Mouse (Mus musculus) lung, postnatal 25 days (tissue): ENCODE results near the gene Rsad2.
"Not testable (repeated sequence)": the region's sequence is repeated elsewhere in the genome, so short reads cannot be mapped to it uniquely, and the experiment has no call there.

Experiments used
- DNase-seq: peaks from one replicate; pipeline ENCODE4 v3.0.0; 2022; ENCODE audit warnings: low spot score

Rsad2 gene

DNA sequence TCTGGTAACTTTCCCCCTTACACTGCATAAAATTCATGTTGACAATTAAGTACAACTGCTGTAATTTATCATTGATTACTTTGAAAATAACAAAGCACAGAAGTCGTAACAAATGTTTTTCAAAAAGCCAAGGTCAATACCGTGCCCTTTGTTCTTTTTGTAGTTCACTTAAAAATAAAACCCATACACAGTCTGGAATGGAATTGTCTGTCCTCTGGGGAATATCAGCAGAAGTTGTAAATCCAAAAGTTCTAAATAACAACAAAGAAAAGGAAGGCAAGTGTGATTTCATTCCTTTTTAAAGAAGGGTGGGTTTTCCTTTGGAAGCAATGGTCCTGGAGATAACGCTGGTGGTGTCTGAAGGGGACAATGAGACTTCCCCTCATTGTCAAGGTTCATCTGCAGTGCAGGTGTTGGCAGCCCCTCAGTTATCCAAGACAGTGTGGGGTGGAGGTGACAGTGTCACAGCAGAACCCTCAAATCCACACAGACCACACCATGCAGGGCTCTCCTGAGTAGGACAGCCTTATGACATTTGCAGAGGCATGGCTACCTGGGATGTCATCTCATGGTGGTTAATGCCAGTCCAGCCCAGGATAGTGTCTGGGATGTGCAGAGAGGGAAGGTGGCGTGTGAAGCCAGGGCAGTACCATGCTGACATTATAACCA lies 9.7 kb downstream of the Rsad2 start:
- no peak for DNase-seq

GRCm38 (mm10) chr12:26444511-26444910 lies 11.7 kb downstream of the Rsad2 start:
- no peak for DNase-seq

DNA sequence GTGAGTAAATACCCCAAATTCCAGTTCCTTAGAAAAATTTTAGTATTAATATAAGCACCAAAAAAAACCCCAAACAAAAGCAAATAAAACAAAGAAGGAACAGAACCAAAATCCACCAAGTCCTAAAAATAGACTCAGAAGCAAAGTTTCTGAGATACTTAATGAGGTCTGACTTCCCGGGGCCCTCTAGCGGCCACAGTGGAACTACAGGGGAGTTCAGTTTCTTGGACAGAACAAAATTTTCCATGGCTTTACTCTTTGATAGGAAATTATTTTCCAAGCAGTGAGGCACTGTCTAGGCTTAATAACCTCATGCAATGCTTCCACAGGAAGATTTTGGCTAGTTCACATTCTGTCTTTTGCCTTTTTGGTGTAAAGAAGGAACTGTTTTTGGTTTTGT lies 12.2 kb downstream of the Rsad2 start:
- DNase-seq = peak; percentile 75

- no peak for DNase-seq
Observed at GRCm38 (mm10) chr12:26439366-26439765, 16.9 kb downstream of the Rsad2 start.

GRCm38 (mm10) chr12:26437950-26438349 lies 18.3 kb downstream of the Rsad2 start:
- no peak for DNase-seq

DNA sequence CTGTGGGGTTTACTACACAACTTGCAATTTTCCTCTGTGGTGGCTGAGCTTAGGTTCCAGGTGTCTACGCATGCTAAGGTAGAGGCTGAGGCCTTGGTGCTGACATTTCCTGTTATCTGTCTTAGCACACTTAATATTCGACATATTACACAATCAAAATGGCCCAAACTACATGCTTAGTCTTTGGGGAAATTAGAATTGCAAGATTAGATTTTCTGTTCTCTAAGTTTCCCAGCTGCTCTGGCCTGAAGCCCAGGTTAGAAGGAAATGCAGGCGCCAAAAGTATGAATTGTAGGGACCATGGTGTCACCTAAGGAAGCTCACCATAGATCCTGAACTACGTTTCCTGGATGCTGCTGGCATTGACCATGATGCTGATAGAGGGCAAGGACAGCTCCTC lies 19.9 kb downstream of the Rsad2 start:
- DNase-seq = peak; percentile 15

DNA sequence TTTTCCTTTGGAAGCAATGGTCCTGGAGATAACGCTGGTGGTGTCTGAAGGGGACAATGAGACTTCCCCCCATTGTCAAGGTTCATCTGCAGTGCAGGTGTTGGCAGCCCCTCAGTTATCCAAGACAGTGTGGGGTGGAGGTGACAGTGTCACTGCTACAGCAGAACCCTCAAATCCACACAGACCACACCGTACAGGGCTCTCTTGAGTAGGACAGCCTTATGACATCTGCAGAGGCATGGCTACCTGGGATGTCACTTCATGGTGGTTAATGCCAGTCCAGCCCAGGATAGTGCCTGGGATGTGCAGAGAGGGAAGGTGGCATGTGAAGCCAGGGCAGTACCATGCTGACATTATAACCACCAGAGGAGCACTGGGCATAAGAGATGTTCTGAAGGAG lies 27.5 kb downstream of the Rsad2 start:
- not testable (repeated sequence) for DNase-seq

DNA sequence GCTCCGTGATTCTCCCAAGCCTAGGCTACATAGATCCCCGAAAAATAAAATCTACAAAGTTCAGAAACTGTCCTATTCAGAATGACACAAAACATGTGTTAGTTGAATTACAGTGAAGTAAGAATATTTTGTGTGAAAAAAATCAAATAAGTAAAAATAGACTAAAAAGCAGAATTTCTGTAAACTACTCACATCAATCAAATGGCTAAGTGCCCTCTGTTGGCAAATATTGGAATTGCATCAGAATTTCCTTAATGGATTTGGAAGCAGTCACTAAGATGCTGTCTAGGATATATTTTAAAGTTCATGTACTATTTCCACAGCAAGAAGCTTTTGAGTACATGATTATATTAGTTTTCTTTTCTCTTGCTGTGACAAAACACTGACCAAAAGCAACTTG lies 31.4 kb downstream of the Rsad2 start:
- peak; percentile 56 for DNase-seq

DNA sequence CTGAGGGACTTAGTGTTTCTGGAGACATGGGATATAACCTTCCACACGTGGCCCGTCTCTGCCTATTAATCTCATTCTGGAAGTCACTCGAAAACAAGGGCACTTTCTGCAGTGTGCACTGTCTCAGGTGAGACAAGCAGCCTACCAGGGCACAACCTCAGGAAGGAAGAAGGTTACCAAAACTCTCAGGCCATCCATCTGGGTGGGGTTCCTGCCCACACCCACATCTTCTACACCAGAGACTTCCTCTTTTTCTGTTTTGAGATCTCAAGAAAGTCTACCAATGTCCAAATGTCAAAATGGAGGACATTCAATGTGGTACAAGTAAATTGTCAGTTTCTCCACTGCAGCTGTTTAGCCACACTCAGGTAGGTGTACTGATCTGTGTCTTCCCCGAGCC lies 37.9 kb downstream of the Rsad2 start:
- peak; percentile 40 for DNase-seq

DNA sequence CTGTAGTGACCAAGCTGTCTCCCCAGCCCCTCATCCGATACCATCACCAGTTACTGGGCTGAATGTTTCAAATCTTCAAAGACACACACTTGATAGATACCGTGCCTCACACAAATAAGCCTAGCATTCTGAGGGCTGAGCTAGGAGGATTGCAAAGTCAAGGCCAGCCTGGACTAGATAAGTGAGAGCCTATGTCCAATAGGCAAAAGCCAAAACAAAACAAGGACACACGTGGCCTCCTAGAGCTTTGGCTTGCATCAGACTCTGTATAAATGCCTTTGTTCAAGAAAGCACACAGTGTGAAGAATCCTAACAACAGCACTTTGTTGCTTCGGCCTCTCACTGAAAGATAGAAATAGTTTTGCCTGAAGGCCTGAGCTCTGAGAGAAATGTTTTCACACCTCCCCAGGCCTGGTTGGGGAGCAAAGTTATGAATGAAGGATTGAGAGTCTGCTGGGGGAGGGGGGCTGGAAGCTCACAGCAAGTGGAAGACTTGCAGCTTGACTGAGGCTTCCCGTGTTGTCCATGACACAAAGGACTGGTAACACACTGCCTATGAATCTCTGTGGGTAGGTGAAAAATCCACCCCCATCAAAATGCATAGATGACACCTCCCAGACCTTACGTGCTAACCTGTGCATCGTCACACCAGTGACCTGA lies 39.5 kb downstream of the Rsad2 start:
- no peak for DNase-seq

DNA sequence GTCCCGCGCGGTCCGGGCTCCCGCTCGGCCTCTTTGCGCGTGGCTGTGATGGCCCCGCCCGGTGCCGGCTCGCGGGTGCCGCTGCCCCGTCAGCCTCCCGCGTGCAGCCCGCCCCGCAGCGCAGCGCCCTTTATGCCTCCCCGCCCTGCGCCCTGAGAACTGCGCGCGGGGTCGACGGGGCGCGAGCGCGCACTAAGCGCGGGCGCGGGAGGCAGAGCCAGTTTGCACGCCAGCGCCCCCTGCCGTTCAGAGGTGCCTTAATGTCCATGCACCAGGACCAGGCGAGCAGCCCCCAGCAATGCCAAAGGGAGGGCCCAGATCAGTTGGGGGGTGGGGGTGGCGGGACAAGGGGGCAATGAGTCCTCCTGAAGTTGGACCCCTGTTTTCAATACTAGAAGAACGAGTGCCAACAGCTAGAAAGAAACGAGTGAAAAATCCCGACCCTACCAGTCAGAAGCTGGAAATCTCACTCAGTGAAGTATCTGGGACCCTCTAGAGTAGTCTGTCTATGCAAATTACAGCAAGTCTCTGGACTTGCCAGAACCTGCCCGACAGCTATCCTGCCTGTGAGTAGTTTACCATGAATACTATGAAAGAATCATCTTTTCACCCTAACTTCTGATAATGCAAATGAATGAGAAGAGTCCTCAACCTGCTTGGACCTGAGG lies 41.0 kb downstream of the Rsad2 start, which contains the start of gene Rnf144a:
Rnf144a (minus strand) TSS at position 151 of the 668 bp plus-strand sequence.
- DNase-seq = peak; percentile 88

- no peak for DNase-seq
Observed at GRCm38 (mm10) chr12:26414451-26415103, 41.7 kb downstream of the Rsad2 start.

GRCm38 (mm10) chr12:26413961-26414411 lies 42.3 kb downstream of the Rsad2 start:
- no peak for DNase-seq

DNA sequence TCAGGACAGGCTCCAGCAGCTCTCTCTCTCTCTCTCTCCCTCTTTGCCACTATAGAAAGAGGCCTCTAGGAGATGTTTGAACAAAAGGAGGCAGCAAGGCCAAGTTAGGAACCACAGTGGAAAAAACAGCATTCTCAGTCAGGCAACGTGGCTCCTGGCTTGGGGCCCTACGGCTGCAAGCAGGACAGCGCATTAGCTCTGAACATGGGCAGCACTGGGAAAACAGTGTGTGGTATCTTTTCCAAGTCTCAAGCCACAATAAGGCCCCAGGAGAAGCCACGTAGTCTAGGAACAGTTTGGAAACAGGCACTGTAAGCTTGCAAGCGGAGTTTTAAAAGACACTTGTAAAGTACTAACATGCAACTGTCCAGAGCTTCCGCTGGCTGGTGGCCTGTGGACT lies 43.5 kb downstream of the Rsad2 start:
- DNase-seq = no peak

- DNase-seq = no peak
Observed at GRCm38 (mm10) chr12:26411841-26412450, 44.3 kb downstream of the Rsad2 start.

DNA sequence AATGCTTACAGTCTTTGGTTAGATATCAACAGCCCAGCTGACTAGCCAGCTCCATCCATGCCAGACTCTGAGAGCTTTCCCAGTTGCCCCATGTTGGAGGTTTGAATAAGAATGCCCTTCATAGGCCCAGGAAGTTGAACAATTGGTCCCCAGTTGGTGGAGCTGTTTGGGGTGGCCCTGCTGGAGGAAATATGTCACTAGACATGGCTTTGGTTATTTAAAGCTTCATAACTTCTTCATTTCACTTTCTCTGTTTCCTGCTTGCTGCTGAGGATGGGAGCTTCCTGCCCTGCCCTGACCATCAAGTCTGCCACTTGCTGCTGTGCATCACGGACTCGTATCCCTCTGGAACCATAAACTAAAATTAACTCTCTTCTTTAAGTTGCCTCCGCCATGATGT lies 45.8 kb downstream of the Rsad2 start:
- no peak for DNase-seq

DNA sequence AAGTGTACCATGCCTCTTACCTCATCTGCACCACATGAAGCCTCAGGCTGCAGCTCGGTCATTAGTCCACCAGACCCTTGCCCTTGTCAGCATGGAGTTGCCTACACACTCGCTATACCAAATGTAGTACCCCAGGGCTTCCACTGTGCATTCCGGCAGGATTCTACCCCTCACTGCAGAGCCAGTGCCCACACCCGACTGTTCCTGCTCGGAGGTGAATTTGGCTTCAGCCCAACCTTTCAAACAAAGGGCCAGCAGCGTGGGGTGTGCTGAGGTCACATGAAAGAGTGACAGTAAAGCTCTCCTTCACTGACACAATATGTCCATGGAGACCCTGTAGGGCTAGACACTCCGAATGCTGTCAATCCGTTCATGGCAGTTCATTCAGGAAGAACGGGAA lies 47.5 kb downstream of the Rsad2 start:
- no peak for DNase-seq

GRCm38 (mm10) chr12:26404781-26405702 lies 51.2 kb downstream of the Rsad2 start:
- DNase-seq = peak; percentile 79

DNA sequence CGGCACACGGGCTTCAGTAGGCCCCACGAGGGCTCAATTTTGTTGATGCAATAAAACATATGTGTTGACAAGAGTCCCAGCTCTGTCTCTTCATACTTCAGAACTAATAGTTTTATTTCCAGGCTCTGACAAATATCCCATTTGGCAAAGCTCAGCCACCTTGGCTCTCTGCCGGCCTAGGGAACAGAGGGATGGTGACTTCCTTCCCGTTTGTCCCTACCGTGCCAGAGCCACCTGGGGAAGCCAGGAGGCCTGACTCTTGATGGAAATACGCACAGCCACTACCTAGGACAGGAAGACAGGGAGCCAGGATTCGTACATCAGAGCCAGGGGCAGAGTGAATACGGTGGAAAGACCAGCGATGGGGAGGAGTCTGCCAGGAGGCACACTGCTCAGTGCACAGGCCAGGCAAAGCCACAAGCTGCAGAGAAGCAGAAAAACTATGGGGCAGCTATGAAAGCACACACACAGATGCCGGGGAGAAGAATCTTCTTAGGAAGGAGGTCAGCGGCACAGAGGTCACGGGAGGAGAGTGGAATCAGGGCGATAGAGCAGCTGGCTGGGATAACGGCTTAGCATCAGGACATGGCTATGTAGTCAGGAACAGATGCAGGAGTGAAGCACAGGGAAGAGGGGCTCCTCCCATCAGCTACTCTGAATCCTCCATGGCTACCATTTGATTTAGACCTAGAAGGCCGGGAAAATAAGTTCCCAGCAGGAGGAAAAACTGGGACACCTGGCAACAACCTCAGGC lies 52.7 kb downstream of the Rsad2 start:
- DNase-seq = peak; percentile 40
